Mouse (Mus musculus) telencephalon, adult 2 months (tissue): ENCODE measurements at regions not wholly inside any gene's neighbourhood (a gene's known extent, or its start where the extent isn't known, plus 50 kb on each side); places are given as distances from the start of the nearest gene placed in this dataset.
A peak's percentile ranks its signal among the peaks of the same experiment; 100 is the strongest.

Experiments
- DNase-seq: peaks from one replicate; pipeline ENCODE4 v3.0.0-alpha.2; 2011; ENCODE audit warnings: low read depth, low spot score

DNA sequence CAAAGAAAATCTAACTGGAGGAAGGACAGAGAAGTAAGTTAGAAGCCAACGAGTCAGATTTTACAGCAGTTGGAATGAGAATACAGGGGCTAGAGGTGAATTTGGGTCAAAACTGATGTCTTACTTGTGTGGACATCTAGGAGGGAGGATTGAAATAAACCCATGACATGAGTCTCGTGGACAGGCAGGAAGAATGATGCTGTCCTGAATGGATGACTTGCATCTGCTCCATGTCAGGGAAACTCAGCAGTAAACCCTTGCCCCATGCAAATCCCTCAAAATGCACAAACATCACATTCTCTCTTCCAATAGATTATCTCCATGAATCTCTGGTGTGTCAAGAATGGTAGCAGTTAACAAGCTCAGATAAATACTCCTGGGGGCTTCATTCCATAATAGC, 729.1 kb downstream of the Dhx35 start:
- DNase-seq: no peak

- no peak for DNase-seq
Measured at GRCm38 (mm10) chr2:159534951-159535350, 740.3 kb downstream of the Dhx35 start.

- peak; percentile 67 for DNase-seq
Measured at GRCm38 (mm10) chr2:159539261-159539660, 744.7 kb downstream of the Dhx35 start.

DNA sequence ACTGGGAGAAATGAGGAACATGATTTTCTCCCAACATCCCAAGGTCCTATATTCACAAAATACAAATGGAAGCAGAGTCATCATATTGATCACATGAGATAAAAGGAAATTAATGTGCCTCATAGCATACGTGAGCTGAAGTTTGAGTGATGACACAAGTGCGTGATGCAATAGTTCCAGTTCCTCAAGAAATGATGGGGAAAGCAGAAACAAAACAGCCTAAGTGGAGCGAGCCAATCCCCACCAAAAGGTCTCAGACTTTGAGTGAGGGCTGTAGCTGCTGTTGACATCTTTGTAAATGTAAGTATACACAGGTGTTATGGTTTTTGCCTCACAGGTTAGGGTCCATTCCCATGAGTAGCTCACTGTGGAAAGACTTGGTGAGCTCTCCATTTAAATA, 763.0 kb downstream of the Dhx35 start:
- no peak for DNase-seq

DNA sequence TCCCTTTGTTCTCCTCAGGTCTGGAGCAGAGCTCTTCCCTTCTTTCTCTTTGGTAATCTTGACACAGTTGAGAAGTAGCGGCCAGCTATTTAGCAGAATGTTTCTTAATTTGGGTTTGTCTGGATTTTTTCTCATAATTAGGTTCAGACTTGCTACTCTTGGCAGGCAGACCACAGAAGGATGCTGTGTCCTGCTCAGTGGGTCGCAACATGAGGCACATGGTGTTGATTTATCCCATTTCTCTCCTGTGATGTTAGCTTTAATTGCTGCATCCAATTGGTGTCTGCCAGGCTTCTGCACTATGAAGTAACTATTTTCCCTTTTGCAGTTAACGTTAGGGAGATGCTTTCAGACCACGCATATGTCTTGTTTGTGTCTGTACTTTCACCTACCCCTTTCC, 768.7 kb downstream of the Gm826 start:
- DNase-seq: no peak

DNA sequence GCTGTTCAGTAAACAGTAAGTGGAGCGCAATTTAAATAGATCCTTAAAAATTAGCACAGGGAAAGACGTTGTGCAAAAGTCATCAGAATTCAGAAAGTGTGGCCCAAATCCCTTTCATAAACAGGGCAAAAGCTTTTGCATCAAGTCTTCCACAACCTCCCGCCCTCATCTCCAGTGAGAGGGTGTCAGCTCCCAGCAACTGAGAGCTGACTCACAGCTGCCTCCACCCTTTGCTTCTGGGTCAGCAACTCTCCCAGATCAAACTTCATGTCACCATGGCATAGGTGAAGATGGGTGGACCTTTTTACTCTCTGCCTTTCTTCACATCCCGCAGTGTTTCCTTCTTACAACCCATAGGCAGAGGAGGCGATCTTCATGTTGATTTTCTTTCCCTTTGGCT, 768.0 kb downstream of the Gm826 start:
- no peak for DNase-seq

DNA sequence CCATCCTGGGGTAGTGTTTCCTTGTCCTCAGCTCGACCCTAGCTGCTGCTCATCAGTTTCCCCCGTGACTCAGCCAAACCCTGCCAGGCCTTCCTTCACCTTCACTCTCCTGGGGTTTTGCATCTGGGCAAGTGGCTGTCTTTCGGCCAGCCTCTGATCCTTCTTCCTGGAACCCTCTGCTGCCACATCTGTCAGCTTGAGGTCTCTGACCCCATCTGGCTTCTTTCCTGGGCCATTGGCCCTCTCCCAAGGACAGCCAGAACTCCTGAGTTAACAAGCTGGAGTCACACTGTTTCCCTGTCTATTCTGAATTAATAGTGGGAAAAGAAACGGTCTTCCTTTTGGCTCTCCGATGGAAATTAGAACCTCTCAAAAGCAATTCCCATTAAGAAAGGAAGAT, 767.5 kb downstream of the Gm826 start:
- DNase-seq: no peak

DNA sequence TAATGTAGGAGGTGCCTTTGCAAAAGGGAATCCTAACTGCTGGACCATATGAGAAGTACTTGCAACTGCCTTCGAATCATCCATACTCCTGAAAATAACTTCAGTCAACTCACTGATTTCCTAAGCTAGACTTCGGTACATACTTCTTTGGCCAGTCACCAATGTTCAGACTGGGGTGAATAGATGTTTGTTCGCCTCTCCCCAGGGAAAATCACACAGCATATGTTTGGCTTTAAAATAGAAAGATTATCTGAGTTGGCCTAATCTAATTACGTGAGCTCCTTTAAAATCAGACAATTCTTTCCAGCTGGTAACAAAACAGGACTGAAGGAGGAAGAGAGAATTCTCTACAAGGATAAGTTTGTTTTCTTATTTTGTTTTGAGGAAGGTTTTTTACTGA, 765.6 kb downstream of the Gm826 start:
- no peak for DNase-seq

- DNase-seq: no peak
Measured at GRCm38 (mm10) chr2:159571862-159572261, 762.1 kb downstream of the Gm826 start.

- DNase-seq: peak; percentile 24
Measured at GRCm38 (mm10) chr2:159575271-159575670, 758.7 kb downstream of the Gm826 start.

GRCm38 (mm10) chr2:159583103-159583502, 750.9 kb downstream of the Gm826 start:
- no peak for DNase-seq

- DNase-seq: peak; percentile 27
Measured at GRCm38 (mm10) chr2:159584641-159585040, 749.3 kb downstream of the Gm826 start.

GRCm38 (mm10) chr2:159586697-159587473, 747.1 kb downstream of the Gm826 start:
- no peak for DNase-seq

- no peak for DNase-seq
Measured at GRCm38 (mm10) chr2:159591396-159592124, 742.4 kb downstream of the Gm826 start.

DNA sequence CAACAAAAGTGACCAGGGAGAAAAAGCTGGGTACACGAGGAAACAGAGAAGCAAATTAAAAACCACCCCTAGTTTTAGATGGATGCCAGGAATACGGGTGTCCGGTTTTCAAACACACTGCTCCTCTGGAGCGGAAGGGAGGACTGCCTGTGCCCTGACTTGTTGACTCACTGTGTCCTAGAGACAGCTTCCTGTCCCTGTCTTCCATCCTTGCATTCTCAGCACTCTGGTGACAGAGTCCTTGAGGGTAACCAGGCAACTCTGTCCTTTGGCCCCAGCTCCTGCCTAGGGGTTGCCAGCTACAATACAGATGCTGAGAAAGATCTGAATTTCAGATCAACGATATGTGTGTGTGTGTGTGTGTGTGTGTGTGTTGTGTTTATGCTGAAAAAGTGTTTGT, 741.1 kb downstream of the Gm826 start:
- no peak for DNase-seq

- DNase-seq: no peak
Measured at GRCm38 (mm10) chr2:159596285-159596684, 737.7 kb downstream of the Gm826 start.

- no peak for DNase-seq
Measured at GRCm38 (mm10) chr2:159598080-159598479, 735.9 kb downstream of the Gm826 start.

DNA sequence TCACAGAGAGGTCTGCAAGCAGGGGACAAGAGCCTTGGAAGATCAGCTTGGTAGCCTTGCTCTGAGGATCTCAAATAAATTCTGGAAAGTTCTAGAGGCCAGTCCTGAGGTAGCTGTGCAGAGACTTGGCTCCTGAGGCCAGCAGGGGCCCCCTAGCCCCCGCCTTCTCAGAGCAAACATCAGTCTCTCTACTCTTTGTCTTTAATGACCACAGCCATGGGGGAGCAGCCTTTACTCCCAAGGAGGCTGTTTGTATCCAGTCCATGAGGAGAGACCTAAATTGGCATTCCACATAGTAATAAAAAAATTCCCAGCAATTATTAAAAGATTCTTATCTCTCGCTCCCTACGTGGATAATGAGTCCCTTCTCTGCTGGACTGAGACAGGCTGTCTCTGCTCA, 726.8 kb downstream of the Gm826 start:
- DNase-seq: no peak

GRCm38 (mm10) chr2:159610451-159610850, 723.5 kb downstream of the Gm826 start:
- no peak for DNase-seq

DNA sequence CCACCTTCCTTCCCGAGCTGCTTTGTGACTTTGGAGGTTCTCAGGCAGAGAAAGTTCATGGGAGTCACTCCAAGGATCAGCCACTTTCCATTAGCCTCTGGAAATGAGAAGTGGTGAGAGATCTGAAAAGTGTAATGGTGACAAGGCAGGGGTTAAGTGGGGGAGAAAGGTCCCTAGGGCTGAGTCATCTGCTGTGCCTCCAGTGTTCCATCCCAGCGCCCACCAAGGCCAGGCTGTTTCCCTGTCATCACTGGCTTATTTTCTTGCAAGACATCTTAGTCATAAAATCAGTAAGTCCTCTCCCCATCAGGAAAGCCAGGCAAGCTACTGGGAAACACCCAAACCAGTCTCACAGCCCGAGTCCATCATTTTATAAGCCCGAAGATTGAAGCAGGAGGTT, 717.3 kb downstream of the Gm826 start:
- no peak for DNase-seq

GRCm38 (mm10) chr2:159621261-159621660, 712.7 kb downstream of the Gm826 start:
- DNase-seq: no peak

DNA sequence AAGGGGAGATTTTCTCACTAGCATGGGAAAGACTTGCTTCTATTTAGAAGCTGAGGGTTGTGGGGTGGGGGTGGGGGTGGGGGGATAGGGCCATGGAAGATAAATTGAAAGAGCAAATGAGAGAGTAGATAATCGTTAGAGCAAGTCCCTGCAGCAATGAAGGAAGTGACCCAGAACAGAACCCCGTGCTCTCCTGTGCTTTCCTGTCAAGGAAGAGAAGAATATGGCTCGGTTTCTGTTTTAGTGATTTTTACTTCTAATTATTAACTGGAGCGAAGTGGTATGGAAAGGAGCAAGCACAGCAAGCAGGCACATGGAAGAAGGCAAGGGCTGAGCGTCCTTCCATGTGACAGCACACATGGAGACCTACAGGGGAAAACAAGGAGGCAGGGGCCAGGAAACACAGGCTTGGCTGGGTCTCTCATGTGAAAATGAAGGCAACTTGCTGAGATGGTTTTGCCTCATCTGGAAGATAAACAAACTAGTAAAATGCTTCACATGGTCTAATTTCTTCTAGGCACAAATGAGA, 711.8 kb downstream of the Gm826 start:
- DNase-seq: no peak

DNA sequence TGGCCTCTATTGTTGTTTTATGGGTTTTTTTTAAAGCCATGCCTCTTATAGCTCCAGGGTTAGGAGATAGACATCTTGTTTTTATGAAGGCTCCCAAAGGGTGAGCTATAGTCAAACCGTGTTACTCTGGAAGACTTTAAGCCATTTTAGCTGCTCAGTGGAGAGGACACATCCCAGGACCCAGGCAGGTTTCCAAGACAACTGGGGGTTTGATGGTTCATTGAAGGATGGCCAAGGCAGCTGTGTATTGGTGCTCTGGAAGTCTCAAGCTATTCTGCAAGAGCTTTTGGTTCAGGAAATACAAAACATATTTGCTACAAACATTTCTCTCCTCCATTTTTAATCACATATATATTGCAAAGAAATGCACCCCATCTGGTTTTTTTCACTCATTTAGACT, 708.7 kb downstream of the Gm826 start:
- DNase-seq: no peak
